Mouse (Mus musculus): ENCODE results near the gene Il1r2. TPM values are rescaled to one million over a fixed set of nuclear protein-coding genes. Genes with fewer than 3 reads are reported as not detected.

Gene Il1r2
- total RNA-seq, 2 experiments from 2014 or later = 0.43 TPM; not detected in 1

GRCm38 (mm10) chr1:40057351-40057750 lies 16.5 kb upstream of the Il1r2 start:
- DNase-seq (ENCODE audit: extremely low spot score in 1 of 2, low spot score in 2 of 2) = no peak
- intact Hi-C loops (cut with DNase I) = no loop called here

- intact Hi-C loops (cut with DNase I) = no loop called here
- no peak for DNase-seq (ENCODE audit: extremely low spot score in 1 of 2, low spot score in 2 of 2)
Measured at GRCm38 (mm10) chr1:40058013-40058412, 15.9 kb upstream of the Il1r2 start.

- DNase-seq (ENCODE audit: extremely low spot score in 1 of 2, low spot score in 2 of 2) = no peak
Measured at GRCm38 (mm10) chr1:40059122-40059774, 14.6 kb upstream of the Il1r2 start.

GRCm38 (mm10) chr1:40061359-40061758 lies 12.5 kb upstream of the Il1r2 start:
- intact Hi-C loops (cut with DNase I) = no loop called here
- DNase-seq (ENCODE audit: extremely low spot score in 1 of 2, low spot score in 2 of 2) = no peak

More at GRCm38 (mm10) chr1:40059122-40059774, 14.6 kb upstream of the Il1r2 start:
- intact Hi-C loops (cut with DNase I) = no loop called here

- DNase-seq (ENCODE audit: extremely low spot score in 1 of 2, low spot score in 2 of 2) = no peak
- intact Hi-C loops (cut with DNase I) = no loop called here
Measured at GRCm38 (mm10) chr1:40063409-40063808, 10.5 kb upstream of the Il1r2 start.

- intact Hi-C loops (cut with DNase I) = no loop called here
- no peak for DNase-seq (ENCODE audit: extremely low spot score in 1 of 2, low spot score in 2 of 2)
Measured at GRCm38 (mm10) chr1:40064508-40064907, 9.4 kb upstream of the Il1r2 start.

- intact Hi-C loops (cut with DNase I) = no loop called here
- DNase-seq (ENCODE audit: extremely low spot score in 1 of 2, low spot score in 2 of 2) = no peak
Measured at GRCm38 (mm10) chr1:40072558-40072957, 1.3 kb upstream of the Il1r2 start.

- intact Hi-C loops (cut with DNase I) = no loop called here
- DNase-seq (ENCODE audit: extremely low spot score in 1 of 2, low spot score in 2 of 2) = no peak
Measured at GRCm38 (mm10) chr1:40077328-40077727, 3.4 kb downstream of the Il1r2 start.

GRCm38 (mm10) chr1:40081041-40081440 lies 7.2 kb downstream of the Il1r2 start:
- intact Hi-C loops (cut with DNase I) = no loop called here

GRCm38 (mm10) chr1:40084386-40084785 lies 10.5 kb downstream of the Il1r2 start:
- DNase-seq (ENCODE audit: extremely low spot score in 1 of 2, low spot score in 2 of 2) = peak in 1 of 2 experiments; percentile 50
- intact Hi-C loops (cut with DNase I) = no loop called here

More at GRCm38 (mm10) chr1:40081041-40081440, 7.2 kb downstream of the Il1r2 start:
- DNase-seq (ENCODE audit: extremely low spot score in 1 of 2, low spot score in 2 of 2) = no peak

- peak; percentile 61 to 84 for DNase-seq (ENCODE audit: extremely low spot score in 1 of 2, low spot score in 2 of 2)
- intact Hi-C loops (cut with DNase I) = no loop called here
Measured at GRCm38 (mm10) chr1:40085403-40086182, 11.7 kb downstream of the Il1r2 start.

GRCm38 (mm10) chr1:40091160-40091559 lies 17.3 kb downstream of the Il1r2 start:
- DNase-seq (ENCODE audit: extremely low spot score in 1 of 2, low spot score in 2 of 2) = no peak
- intact Hi-C loops (cut with DNase I) = no loop called here

GRCm38 (mm10) chr1:40092541-40092940 lies 18.7 kb downstream of the Il1r2 start:
- DNase-seq (ENCODE audit: extremely low spot score in 1 of 2, low spot score in 2 of 2) = no peak
- intact Hi-C loops (cut with DNase I) = no loop called here

- intact Hi-C loops (cut with DNase I) = no loop called here
Measured at GRCm38 (mm10) chr1:40094601-40095304, 20.9 kb downstream of the Il1r2 start.

GRCm38 (mm10) chr1:40095585-40095984 lies 21.7 kb downstream of the Il1r2 start:
- intact Hi-C loops (cut with DNase I) = no loop called here
- no peak for DNase-seq (ENCODE audit: extremely low spot score in 1 of 2, low spot score in 2 of 2)

More at GRCm38 (mm10) chr1:40094601-40095304, 20.9 kb downstream of the Il1r2 start:
- no peak for DNase-seq (ENCODE audit: extremely low spot score in 1 of 2, low spot score in 2 of 2)

GRCm38 (mm10) chr1:40106306-40106705 lies 32.4 kb downstream of the Il1r2 start:
- no peak for DNase-seq (ENCODE audit: extremely low spot score in 1 of 2, low spot score in 2 of 2)
- intact Hi-C loops (cut with DNase I) = no loop called here

GRCm38 (mm10) chr1:40106719-40107118 lies 32.8 kb downstream of the Il1r2 start:
- intact Hi-C loops (cut with DNase I) = no loop called here
- DNase-seq (ENCODE audit: extremely low spot score in 1 of 2, low spot score in 2 of 2) = no peak

GRCm38 (mm10) chr1:40107971-40108749 lies 34.3 kb downstream of the Il1r2 start:
- intact Hi-C loops (cut with DNase I) = no loop called here
- DNase-seq (ENCODE audit: extremely low spot score in 1 of 2, low spot score in 2 of 2) = no peak

- no peak for DNase-seq (ENCODE audit: extremely low spot score in 1 of 2, low spot score in 2 of 2)
- intact Hi-C loops (cut with DNase I) = no loop called here
Measured at GRCm38 (mm10) chr1:40109736-40110135, 35.9 kb downstream of the Il1r2 start.

Data from left cerebral cortex, postnatal 10 days (tissue).